11 mouse cellular contexts compared by ENCODE assay signal in genomic region chr8:70768956-70769355, GRCm38 (mm10). TPM values are rescaled to one million over a fixed set of nuclear protein-coding genes. Genes with fewer than 3 reads are reported as not detected.
DNase-seq lines count a peak whose midpoint lies in the region; ATAC-seq lines count a peak whose summit lies in the region.
"Had no signal": no experiment of that assay in that cellular context is flagged by ENCODE, and none has a peak within 500 bp of the region (broad histone marks: within the 10 kb centered on the region; RNA-seq: fewer than 3 reads in every experiment).

No protein-coding gene starts in this region.

- no peak overlapping the region for H3K27ac ChIP-seq in forebrain, embryonic 10.5 days
- no peak overlapping the region for H3K27ac ChIP-seq in forebrain, embryonic 14.5 days (ENCODE audit: low read depth, low read length)
- no peak overlapping the region for H3K27ac ChIP-seq in hindbrain, embryonic 15.5 days (replicated peaks)
- no peak overlapping the region for H3K27ac ChIP-seq in neural tube, embryonic 14.5 days (ENCODE audit: low read depth, low read length)
- H3K27ac ChIP-seq: macrophage; stomach, embryonic 15.5 days had no signal

- no peak overlapping the region for H3K4me2 ChIP-seq in forebrain, embryonic 14.5 days (ENCODE audit: low read length)
- no peak overlapping the region for H3K4me2 ChIP-seq in hindbrain, embryonic 15.5 days
- H3K4me2 ChIP-seq in neural tube, embryonic 14.5 days (ENCODE audit: low read depth, low read length): no peak overlapping the region
- H3K4me2 ChIP-seq: stomach, embryonic 15.5 days had no signal

- DNase-seq in forebrain, embryonic 10.5 days (ENCODE audit: extremely low spot score, low spot score): no peak
- no peak for DNase-seq in forebrain, embryonic 14.5 days (ENCODE audit: low spot score)
- DNase-seq in spleen, adult 18-20 months: peak; percentile 38 to 47
- DNase-seq in spleen, postnatal 14 days (ENCODE audit: low spot score in 2 of 2): no peak
- no peak for DNase-seq in gastrocnemius, postnatal 36 days
- no peak for DNase-seq in left cerebral cortex, postnatal 4 days

- H3K9ac ChIP-seq in forebrain, embryonic 14.5 days (ENCODE audit: low read length): no peak overlapping the region
- no peak overlapping the region for H3K9ac ChIP-seq in hindbrain, embryonic 15.5 days
- no peak overlapping the region for H3K9ac ChIP-seq in neural tube, embryonic 14.5 days (replicated peaks; ENCODE audit: low read depth, low read length)
- H3K9ac ChIP-seq: stomach, embryonic 15.5 days had no signal

- H3K27me3 ChIP-seq in forebrain, embryonic 10.5 days (ENCODE audit: poor library complexity, severe bottlenecking): peaks cover 33% of the 10 kb centered on the region
- no peaks in the 10 kb centered on the region for H3K27me3 ChIP-seq in forebrain, embryonic 14.5 days (replicated peaks; ENCODE audit: control insufficient read depth, insufficient read depth, low read length)
- peaks cover 21% of the 10 kb centered on the region for H3K27me3 ChIP-seq in hindbrain, embryonic 15.5 days
- H3K27me3 ChIP-seq in neural tube, embryonic 14.5 days (ENCODE audit: control insufficient read depth, insufficient read depth, low read length): no peaks in the 10 kb centered on the region
- H3K27me3 ChIP-seq: stomach, embryonic 15.5 days had no signal

- peaks cover 61% of the 10 kb centered on the region for H3K4me1 ChIP-seq in forebrain, embryonic 10.5 days
- H3K4me1 ChIP-seq in forebrain, embryonic 14.5 days (ENCODE audit: control insufficient read depth, insufficient read depth, low read length): peaks cover 18% of the 10 kb centered on the region
- peaks cover 48% of the 10 kb centered on the region for H3K4me1 ChIP-seq in hindbrain, embryonic 15.5 days (replicated peaks)
- H3K4me1 ChIP-seq in neural tube, embryonic 14.5 days (ENCODE audit: control insufficient read depth, insufficient read depth, low read length): peaks cover 13% of the 10 kb centered on the region

- peak overlapping the region; percentile 11; the same call in 1 of the 2 replicates for H3K4me3 ChIP-seq in forebrain, embryonic 10.5 days
- H3K4me3 ChIP-seq in forebrain, embryonic 14.5 days (ENCODE audit: low read depth, low read length): no peak overlapping the region
- no peak overlapping the region for H3K4me3 ChIP-seq in hindbrain, embryonic 15.5 days
- no peak overlapping the region for H3K4me3 ChIP-seq in neural tube, embryonic 14.5 days (ENCODE audit: low read depth, low read length)
- H3K4me3 ChIP-seq: stomach, embryonic 15.5 days had no signal

- H3K9me3 ChIP-seq in forebrain, embryonic 10.5 days: no peaks in the 10 kb centered on the region
- H3K9me3 ChIP-seq in forebrain, embryonic 14.5 days (replicated peaks; ENCODE audit: control insufficient read depth, low read length): no peaks in the 10 kb centered on the region
- H3K9me3 ChIP-seq in hindbrain, embryonic 15.5 days: no peaks in the 10 kb centered on the region
- H3K9me3 ChIP-seq in neural tube, embryonic 14.5 days (ENCODE audit: control insufficient read depth, low read length): no peaks in the 10 kb centered on the region
- H3K9me3 ChIP-seq: stomach, embryonic 15.5 days had no signal

- intact Hi-C loops in gastrocnemius, postnatal 36 days (cut with DNase I): no loop called here
- intact Hi-C loops in left cerebral cortex, postnatal 4 days (cut with DNase I): no loop called here

- 86% methylated on average over 16 of the region's 16 CpGs for WGBS in forebrain, embryonic 10.5 days
- 84% methylated on average over 16 of the region's 16 CpGs for whole genome bisulfite sequencing in forebrain, embryonic 14.5 days
- 84% methylated on average over 16 of the region's 16 CpGs for WGBS in hindbrain, embryonic 15.5 days
- 86% methylated on average over 16 of the region's 16 CpGs for WGBS in neural tube, embryonic 14.5 days

- H3K36me3 ChIP-seq in forebrain, embryonic 10.5 days (replicated peaks): peaks cover 69% of the 10 kb centered on the region
- H3K36me3 ChIP-seq in forebrain, embryonic 14.5 days (ENCODE audit: control insufficient read depth, insufficient read depth, low read length): peaks cover 69% of the 10 kb centered on the region
- H3K36me3 ChIP-seq in hindbrain, embryonic 15.5 days: peaks cover 39% of the 10 kb centered on the region
- peaks cover 46% of the 10 kb centered on the region for H3K36me3 ChIP-seq in neural tube, embryonic 14.5 days (ENCODE audit: control insufficient read depth, insufficient read depth, low read length)

- ATAC-seq in forebrain, embryonic 14.5 days: no peak
- peak; percentile 21 for ATAC-seq in hindbrain, embryonic 15.5 days (ENCODE audit: low FRiP score, low read depth)
- peak; percentile 19; the same call in 1 of the 2 replicates for ATAC-seq in neural tube, embryonic 14.5 days (ENCODE audit: low read depth)

RNA-seq across cellular contexts. Expression of gene Pik3r2, which starts 7.6 kb away (rescaled TPM):
- polyA plus RNA-seq in forebrain, embryonic 10.5 days (2016; fragmentation: Nextera tagmentation; extraction: Ambion mirVana): 67.1 and 69.2 TPM in 2 replicates
- 57.9 and 84.9 TPM in 2 replicates for polyA plus RNA-seq in forebrain, embryonic 14.5 days (2014; fragmentation: Nextera tagmentation; extraction: Ambion mirVana)
- 104 and 113 TPM in 2 replicates for polyA plus RNA-seq in hindbrain, embryonic 15.5 days (2015; fragmentation: Nextera tagmentation; extraction: Ambion mirVana)
- polyA plus RNA-seq in neural tube, embryonic 14.5 days (2014; fragmentation: Nextera tagmentation; extraction: Ambion mirVana): 72.2 and 75.6 TPM in 2 replicates
- 10 to 100 TPM; 14.3 to 16.1 TPM for total RNA-seq in gastrocnemius, postnatal 36 days (2021)
- total RNA-seq in left cerebral cortex, postnatal 4 days (2021): 100 to 1,000 TPM; 187 to 198 TPM

RNA-seq across cellular contexts. Expression of gene Mpv17l2, which starts 8.2 kb away (rescaled TPM):
- polyA plus RNA-seq in forebrain, embryonic 10.5 days (2016; fragmentation: Nextera tagmentation; extraction: Ambion mirVana): 30.8 and 34.3 TPM in 2 replicates
- polyA plus RNA-seq in forebrain, embryonic 14.5 days (2014; fragmentation: Nextera tagmentation; extraction: Ambion mirVana): 52.3 and 60.8 TPM in 2 replicates
- 40.4 and 44.9 TPM in 2 replicates for polyA plus RNA-seq in hindbrain, embryonic 15.5 days (2015; fragmentation: Nextera tagmentation; extraction: Ambion mirVana)
- polyA plus RNA-seq in neural tube, embryonic 14.5 days (2014; fragmentation: Nextera tagmentation; extraction: Ambion mirVana): 36.5 and 41.2 TPM in 2 replicates
- total RNA-seq in gastrocnemius, postnatal 36 days (2021): 10 to 100 TPM; 20.7 to 21.4 TPM
- 10 to 100 TPM; 31.7 to 32.6 TPM for total RNA-seq in left cerebral cortex, postnatal 4 days (2021)

RNA-seq across cellular contexts. Expression of gene Rab3a, which starts 14.5 kb away (rescaled TPM):
- polyA plus RNA-seq in forebrain, embryonic 10.5 days (2016; fragmentation: Nextera tagmentation; extraction: Ambion mirVana): 10.5 and 12.2 TPM in 2 replicates
- polyA plus RNA-seq in forebrain, embryonic 14.5 days (2014; fragmentation: Nextera tagmentation; extraction: Ambion mirVana): 330 and 371 TPM in 2 replicates
- 503 and 561 TPM in 2 replicates for polyA plus RNA-seq in hindbrain, embryonic 15.5 days (2015; fragmentation: Nextera tagmentation; extraction: Ambion mirVana)
- 570 and 690 TPM in 2 replicates for polyA plus RNA-seq in neural tube, embryonic 14.5 days (2014; fragmentation: Nextera tagmentation; extraction: Ambion mirVana)
- 10 to 100 TPM; 36.8 to 37.3 TPM for total RNA-seq in gastrocnemius, postnatal 36 days (2021)
- total RNA-seq in left cerebral cortex, postnatal 4 days (2021): 100 to 1,000 TPM; 414 to 476 TPM

RNA-seq across cellular contexts. Expression of gene Mast3, which starts 35.9 kb away (rescaled TPM):
- polyA plus RNA-seq in forebrain, embryonic 10.5 days (2016; fragmentation: Nextera tagmentation; extraction: Ambion mirVana): 12.0 and 14.9 TPM in 2 replicates
- polyA plus RNA-seq in forebrain, embryonic 14.5 days (2014; fragmentation: Nextera tagmentation; extraction: Ambion mirVana): 15.5 and 18.6 TPM in 2 replicates
- polyA plus RNA-seq in hindbrain, embryonic 15.5 days (2015; fragmentation: Nextera tagmentation; extraction: Ambion mirVana): 21.2 and 25.1 TPM in 2 replicates
- polyA plus RNA-seq in neural tube, embryonic 14.5 days (2014; fragmentation: Nextera tagmentation; extraction: Ambion mirVana): 20.2 and 23.4 TPM in 2 replicates
- 1 to 10 TPM; 2.9 to 4.1 TPM for total RNA-seq in gastrocnemius, postnatal 36 days (2021)
- 10 to 100 TPM; 78.2 to 86.3 TPM for total RNA-seq in left cerebral cortex, postnatal 4 days (2021)

RNA-seq across cellular contexts. Expression of gene Il12rb1, which starts 39.3 kb away (rescaled TPM):
- polyA plus RNA-seq in forebrain, embryonic 10.5 days (2016; fragmentation: Nextera tagmentation; extraction: Ambion mirVana): 0.12 TPM in 1 of 2 replicates, not detected in the other
- 0.22 TPM in 1 of 2 replicates, not detected in the other for polyA plus RNA-seq in forebrain, embryonic 14.5 days (2014; fragmentation: Nextera tagmentation; extraction: Ambion mirVana)
- polyA plus RNA-seq in hindbrain, embryonic 15.5 days (2015; fragmentation: Nextera tagmentation; extraction: Ambion mirVana): 0.14 TPM in 1 of 2 replicates, not detected in the other
- polyA plus RNA-seq in neural tube, embryonic 14.5 days (2014; fragmentation: Nextera tagmentation; extraction: Ambion mirVana): not detected in 2 replicates
- under 1 TPM in 1 of 2 experiments, not detected in 1; 0.15 TPM for total RNA-seq in gastrocnemius, postnatal 36 days (2021)
- total RNA-seq in left cerebral cortex, postnatal 4 days (2021): under 1 TPM; 0.20 to 0.22 TPM
- total RNA-seq: heart, postnatal 36 days had no signal

Comparison
In these comparisons a context has a peak if more than half of its experiments do, and no peak if none do; other contexts are left out.
1. DNase-seq: peak in spleen, adult 18-20 months (2 of 2); none in forebrain, embryonic 10.5 days (single experiment), forebrain, embryonic 14.5 days (single experiment), spleen, postnatal 14 days (0 of 2), gastrocnemius, postnatal 36 days (0 of 2) and left cerebral cortex, postnatal 4 days (single experiment).
2. RNA of gene Rab3a, which starts 14.5 kb away (polyA plus RNA-seq): 570 to 690 TPM in neural tube, embryonic 14.5 days, 503 to 561 TPM in hindbrain, embryonic 15.5 days and 330 to 371 TPM in forebrain, embryonic 14.5 days; 10.5 to 12.2 TPM in forebrain, embryonic 10.5 days; every median in the first group is over 10 times any median in the second.